Mouse (Mus musculus): Measurements from ENCODE around the gene Grb2.

Grb2 gene

GRCm38 (mm10) chr11:115712674-115713298, 4.4 kb upstream of the Grb2 start:
- DNase-seq (ENCODE audit: low spot score in 2 of 2) = peak; percentile 20 to 31

DNA sequence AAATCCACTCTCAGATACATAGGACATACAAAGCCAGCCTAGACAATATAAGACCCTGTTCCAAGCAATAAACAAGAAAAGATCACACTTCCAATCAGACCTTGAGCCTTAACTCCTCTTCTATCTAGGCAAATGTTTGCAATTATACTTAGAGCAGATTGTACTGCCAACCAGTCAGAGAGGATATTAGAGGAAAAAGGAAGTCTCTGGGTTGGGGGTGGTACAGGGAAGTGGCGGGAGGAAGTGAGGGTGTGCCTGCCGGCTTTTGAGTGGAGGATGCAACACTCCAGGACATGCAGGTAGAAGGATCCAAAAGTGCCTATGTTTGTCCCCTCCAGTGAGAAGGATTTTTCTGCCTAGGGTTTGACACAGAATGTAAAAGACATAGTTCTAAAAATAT, 3.9 kb upstream of the Grb2 start:
- DNase-seq (ENCODE audit: low spot score in 2 of 2) = peak; percentile 27 to 43

DNA sequence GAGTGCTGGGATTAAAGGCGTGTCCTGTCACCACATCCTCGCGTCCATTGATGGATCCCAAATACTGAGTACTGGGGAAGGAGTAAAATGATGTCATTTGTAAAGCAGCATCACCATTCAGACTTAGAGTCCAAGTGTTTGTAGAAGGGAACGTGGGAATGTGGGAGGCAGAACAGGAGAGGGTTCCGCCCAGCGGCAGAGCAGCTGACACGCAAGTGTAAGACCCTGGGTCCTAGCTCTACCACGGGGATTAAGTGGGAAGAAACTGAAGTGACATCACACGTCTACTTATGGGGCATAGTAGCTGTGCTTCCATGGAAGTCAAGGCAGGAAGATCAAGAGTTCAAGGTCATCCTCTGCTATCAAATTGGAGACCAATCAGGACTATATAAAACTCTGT, 2.7 kb upstream of the Grb2 start:
- no peak for DNase-seq (ENCODE audit: low spot score in 2 of 2)

DNA sequence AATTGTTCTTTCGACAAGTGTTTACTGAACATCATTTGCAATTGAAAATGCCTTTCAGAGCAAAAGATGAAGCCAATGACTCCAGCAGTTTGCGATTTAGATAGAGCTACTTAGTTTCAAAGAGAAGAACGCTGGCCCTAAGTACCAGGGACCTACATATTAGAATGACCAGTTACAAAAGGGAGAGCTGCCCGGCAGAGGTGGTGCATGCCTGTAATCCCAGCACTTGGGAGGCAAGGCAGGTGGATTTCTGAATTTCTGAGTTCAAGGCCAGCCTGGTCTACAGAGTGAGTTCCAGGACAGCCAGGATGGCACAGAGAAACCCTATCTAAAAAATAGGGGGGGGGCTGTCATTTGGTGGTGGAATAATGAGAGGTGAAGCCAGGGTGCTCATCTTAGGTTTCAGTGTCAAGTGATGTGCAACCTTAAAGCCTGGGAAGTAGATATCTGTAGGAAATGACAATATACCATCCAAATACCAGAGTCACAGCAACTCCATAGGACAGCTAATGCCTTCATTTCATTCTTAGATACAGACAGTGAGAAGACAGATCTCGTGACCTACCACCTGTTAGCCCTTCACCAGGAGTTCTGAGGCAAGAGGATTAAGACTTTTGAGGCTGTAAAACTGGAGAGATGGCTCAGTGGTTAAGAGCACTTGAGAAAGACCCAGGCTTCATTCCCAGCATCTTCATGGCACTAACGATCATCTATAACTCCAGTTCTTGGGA, 1.6 kb upstream of the Grb2 start:
- no peak for DNase-seq (ENCODE audit: low spot score in 2 of 2)

DNA sequence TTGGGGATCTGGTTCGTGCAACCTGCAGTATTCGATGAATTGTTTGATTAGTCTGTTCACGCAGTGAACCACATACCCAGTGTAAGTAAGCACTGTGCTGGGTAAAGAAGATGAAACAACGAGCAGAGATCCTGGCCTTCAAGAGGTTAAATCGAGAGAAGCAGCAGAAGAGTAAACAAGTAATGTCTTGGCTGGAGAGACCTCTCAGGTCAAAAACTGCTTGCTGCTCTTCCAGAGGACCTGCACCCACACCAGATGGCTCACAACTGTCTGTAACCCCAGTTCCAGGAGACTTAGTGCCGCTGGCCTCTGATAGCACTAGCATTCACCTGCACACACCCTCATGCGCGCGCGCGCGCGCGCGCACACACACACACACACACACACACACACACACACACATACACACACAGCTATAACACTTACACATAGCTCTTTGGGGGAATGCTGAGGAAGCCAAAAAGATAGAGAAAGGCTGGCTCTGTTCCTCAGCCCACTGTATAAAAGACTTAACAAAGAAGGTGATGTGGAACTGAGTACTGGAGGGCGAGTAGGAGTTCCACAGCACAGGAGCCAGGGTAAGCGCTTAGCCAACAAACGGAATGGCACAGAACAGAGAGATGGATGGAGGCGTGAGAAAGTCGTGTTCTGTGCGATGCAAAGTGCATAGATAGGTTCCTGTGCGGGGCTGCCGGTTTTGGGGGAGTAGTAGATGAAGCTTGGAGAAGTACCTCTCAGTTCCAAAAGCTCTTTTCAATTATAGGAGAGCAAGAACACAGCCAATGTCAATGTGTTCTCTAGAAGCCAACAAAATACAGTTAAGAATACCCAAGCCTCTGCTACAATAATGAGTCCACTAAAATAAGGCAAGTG, 795 bp upstream of the Grb2 start:
- peak; percentile 39 to 51 for DNase-seq (ENCODE audit: low spot score in 2 of 2)

DNA sequence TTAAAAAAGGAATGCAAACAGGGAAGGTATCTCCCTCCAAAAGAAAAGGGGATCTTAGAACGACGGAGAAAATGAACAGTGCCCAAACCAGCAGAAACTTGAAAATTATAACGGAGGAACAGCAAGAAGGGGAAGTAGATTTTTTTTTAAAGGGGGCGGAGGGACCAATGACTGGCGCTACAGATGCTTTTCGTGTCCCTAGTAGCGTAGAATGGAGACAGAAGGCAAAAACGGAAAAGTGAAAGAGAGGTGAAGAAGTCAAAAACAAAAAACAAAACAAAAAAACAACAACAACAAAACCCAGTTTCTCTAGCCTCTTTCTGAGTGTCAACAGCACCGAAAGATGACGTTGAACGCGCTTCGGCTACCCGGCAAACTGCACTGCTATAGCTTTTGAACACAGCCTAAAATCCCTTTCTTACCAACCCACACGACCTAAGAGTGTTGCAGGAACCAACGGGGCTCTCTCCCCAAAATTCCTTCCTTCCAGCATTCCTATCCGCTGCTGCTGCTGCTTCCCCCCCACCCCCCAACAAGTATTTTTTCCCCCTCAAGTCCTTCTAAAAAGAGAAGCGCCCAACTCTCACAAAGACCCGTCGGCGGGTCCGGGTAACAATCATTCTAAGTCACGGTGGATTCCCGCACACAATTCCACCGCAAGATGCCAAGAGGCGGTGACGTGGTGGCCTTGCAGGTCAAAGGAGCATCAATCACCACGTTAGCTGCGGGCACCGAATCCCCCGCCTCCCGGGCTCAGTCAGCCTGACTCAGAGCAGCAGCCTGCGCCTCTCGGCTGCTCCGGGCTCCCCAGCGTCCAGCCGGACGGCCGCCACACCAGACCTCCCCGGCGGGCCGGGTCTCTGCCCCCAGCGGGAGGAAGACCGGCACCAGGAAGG, 836 bp downstream of the Grb2 start:
- DNase-seq (ENCODE audit: low spot score in 2 of 2) = peak; percentile 46 to 47

DNA sequence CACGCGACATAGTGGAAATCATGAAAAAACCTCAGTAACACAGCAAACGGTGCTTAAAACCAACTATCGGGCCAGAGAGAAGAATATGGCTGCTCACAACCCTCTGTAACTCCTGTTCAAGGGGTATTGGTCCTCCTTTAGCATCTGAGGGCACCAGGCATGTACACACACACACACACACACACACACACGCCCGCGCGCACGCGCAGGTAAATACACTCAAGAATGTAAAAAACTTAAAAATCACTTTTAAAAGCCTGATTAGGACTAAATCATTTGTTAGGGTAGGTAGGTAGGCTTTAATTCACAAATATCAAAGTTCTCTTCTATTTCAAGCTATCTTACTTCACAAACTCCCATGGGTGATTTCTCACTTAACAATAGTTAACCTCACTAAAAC, 1.8 kb downstream of the Grb2 start:
- DNase-seq (ENCODE audit: low spot score in 2 of 2) = no peak

DNA sequence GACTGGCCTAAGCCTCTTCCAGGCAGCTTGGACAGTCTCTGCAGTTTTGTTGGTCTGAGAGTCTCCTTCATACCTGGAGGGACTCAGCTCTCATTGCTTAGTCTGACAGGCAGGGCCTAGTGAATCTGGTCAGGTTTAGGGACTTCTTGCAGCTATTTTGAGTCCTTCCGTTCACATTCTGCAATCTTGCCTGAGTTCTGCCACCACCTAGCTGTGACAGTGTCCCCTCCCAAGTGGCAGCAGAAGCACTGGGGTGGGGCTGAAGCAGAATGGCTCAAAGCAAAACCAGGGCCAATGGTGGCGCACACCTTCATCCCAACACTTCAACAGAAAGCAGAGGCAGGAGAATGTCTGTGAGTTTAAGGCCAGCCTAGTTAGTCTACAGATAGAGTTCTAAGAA, 2.8 kb downstream of the Grb2 start:
- no peak for DNase-seq (ENCODE audit: low spot score in 2 of 2)

DNA sequence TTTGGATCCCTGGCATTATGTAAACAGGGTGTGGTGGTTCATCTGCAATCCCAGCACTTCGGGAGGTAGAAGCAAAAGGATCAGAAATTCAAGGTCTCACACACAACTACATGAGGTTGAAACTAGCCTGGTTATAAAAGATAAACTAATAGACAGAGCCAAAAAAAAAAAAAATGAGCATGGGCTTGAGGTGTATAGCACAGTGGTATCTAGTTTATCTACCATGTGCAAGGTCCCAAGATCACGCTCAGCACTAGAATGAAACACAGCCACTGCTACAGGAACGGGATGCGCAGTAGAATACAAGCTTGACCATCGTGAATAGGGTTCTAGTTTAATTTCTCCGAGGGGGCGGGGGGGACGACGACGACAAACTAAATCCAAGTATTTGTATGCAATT, 3.7 kb downstream of the Grb2 start:
- DNase-seq (ENCODE audit: low spot score in 2 of 2) = no peak

- DNase-seq (ENCODE audit: low spot score in 2 of 2) = no peak
Measured at GRCm38 (mm10) chr11:115703466-115703865, 4.9 kb downstream of the Grb2 start.

DNA sequence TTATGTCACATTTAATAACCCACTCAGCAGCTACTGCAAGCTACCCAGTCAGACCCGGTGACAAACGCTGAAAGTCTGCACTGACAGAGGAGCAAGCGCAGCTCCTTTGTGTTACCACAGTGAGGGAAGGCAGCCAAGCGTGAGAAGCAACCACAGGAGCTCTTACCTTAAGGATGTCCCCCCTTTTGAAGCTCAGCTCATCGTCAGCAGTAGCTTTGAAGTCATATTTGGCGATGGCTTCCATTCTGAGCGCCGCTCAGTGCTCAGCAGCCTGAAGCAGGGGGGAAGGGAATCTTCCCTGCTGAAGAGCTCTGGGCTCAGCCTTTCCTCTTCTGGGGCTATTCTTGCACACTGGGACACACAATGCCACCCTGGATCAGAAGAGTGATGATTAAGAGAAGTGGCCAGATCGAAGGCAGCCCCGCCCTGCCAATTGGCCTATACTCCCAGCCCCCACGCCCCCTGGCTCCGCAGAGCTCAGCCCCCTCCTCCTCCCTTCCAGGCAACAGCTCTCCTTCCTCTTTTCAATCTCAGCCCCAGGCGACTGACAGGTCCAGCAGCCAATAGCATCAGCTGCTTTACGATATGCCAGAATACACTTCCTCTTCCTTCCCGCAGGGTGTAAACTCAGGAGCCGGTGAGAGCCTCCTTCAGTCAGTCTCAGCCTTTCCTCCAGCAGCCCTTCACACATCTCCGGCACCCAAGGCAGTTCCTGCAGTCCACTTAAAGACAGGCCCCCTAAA, 9.2 kb downstream of the Grb2 start:
- DNase-seq (ENCODE audit: low spot score in 2 of 2) = peak; percentile 72 to 81

DNA sequence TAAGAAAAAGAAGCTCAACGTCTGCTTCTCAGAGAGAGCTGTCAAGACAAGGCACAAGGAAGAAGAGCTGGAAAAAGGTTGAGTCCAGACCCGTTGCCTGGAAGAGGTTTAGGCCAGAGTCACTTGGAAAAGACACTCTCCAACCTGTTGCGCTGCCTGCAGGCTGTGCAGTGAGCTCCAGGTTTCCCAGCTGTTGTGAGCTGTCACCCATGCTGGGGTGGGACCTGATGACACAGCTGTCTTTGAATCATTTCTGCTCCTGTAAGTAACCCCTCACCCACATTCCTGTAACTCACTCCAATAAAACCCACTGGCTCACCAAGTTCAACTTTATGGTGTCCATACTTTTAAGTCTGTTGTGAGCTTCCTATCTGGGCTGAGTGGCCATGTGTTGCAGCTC, 10.7 kb downstream of the Grb2 start:
- DNase-seq (ENCODE audit: low spot score in 2 of 2) = no peak

GRCm38 (mm10) chr11:115697091-115697490, 11.3 kb downstream of the Grb2 start:
- DNase-seq (ENCODE audit: low spot score in 2 of 2) = no peak

DNA sequence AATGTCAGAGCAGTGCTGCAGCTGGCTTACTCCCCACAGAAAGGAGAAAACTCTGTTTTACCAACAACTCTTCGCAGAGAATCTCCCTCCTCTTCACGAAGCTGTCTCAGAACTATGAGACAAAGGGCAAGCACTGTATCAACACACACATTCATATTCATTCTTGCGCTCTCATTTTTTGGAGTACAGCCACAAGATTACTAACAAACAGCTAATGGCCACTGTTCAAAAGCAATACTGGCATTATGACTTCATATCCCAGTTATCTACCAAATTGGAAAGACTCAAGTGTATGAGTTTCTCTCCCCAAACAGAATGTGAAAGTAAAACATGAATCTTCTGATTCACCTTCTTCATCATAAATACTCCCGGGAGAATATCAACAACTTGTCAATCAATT, 11.9 kb downstream of the Grb2 start:
- no peak for DNase-seq (ENCODE audit: low spot score in 2 of 2)

DNA sequence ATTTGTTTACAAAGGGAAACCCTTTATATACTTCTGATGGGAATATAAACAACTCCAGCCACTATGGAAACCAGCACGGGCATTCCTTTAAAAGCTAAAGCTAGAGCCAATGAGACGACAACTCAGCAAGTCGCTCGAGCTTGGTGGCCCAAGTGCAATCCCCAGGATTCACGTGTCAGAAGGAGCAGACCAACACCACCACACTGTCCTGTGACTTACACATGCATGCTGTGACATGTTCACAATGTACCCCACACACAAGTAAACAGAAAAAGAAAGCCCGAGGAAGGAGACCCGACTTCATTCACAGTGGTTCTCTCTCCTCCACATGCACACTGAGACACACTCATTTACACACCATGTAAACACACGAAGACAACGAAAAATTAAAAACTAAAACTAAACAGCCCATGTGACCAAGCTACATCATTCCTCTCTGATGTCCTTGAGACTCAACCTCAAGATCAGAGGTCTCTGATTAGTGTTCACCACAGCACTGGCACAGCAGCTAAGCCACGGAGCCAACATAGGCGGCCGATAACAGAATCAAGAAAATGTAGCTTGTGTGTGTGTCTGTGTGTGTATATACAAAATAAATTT, 14.3 kb downstream of the Grb2 start:
- DNase-seq (ENCODE audit: low spot score in 2 of 2) = no peak

GRCm38 (mm10) chr11:115692800-115693199, 15.6 kb downstream of the Grb2 start:
- no peak for DNase-seq (ENCODE audit: low spot score in 2 of 2)

GRCm38 (mm10) chr11:115691976-115692375, 16.4 kb downstream of the Grb2 start:
- DNase-seq (ENCODE audit: low spot score in 2 of 2) = no peak

DNA sequence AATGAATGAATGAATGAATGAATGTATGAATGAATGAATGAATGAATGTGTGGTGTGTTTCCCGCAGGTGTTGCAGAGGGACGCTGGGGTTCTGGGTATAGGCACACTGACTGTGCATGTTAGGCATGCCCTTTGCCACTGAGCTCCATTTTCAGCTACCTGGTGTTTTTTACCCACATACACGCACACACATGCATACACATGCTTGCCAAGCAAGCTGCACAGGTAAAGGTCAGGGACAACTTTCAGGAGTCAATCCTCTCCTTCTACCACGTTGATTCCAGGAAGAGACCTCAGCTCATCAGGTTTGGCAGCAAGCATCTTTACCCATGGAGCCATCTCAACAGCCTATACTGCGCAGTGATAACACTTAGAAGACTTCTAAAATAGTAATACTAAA, 16.9 kb downstream of the Grb2 start:
- DNase-seq (ENCODE audit: low spot score in 2 of 2) = no peak

GRCm38 (mm10) chr11:115691013-115691412, 17.4 kb downstream of the Grb2 start:
- DNase-seq (ENCODE audit: low spot score in 2 of 2) = no peak

- no peak for DNase-seq (ENCODE audit: low spot score in 2 of 2)
Measured at GRCm38 (mm10) chr11:115690356-115690755, 18.0 kb downstream of the Grb2 start.

Measured in thymus, postnatal 10 days (tissue).